In genomic region chr12:69751864-69752341, GRCm38 (mm10) we compare ENCODE assay signal across 8 mouse cellular contexts. TPM values are rescaled to one million over a fixed set of nuclear protein-coding genes. Genes with fewer than 3 reads are reported as not detected.
DNase-seq lines count a peak whose midpoint lies in the region; ATAC-seq lines count a peak whose summit lies in the region.
"Had no signal": no experiment of that assay in that cellular context is flagged by ENCODE, and none has a peak within 500 bp of the region (broad histone marks: within the 10 kb centered on the region; RNA-seq: fewer than 3 reads in every experiment).

No protein-coding gene starts in this region.

- no peaks in the 10 kb centered on the region for H3K9me3 ChIP-seq in liver, embryonic 13.5 days (replicated peaks)

- H3K27ac ChIP-seq in liver, embryonic 13.5 days, result no peak overlapping the region; the same call in 1 of the 2 replicates

- no peak overlapping the region for H3K9ac ChIP-seq in liver, embryonic 13.5 days

- H3K36me3 ChIP-seq in liver, embryonic 13.5 days, result no peaks in the 10 kb centered on the region

- no peak overlapping the region for H3K4me3 ChIP-seq in liver, embryonic 13.5 days (replicated peaks)
- H3K4me3 ChIP-seq: myocyte had no signal

- DNase-seq in WW6 (ENCODE audit: low read depth, low spot score), result peak; percentile 13
- DNase-seq in embryo, embryonic 10 days (ENCODE audit: low spot score), result peak; percentile 60
- peak; percentile 43 for DNase-seq in heart, postnatal 4 days
- no peak for DNase-seq in liver, embryonic 13.5 days
- DNase-seq in MN1 (ENCODE audit: low spot score), result no peak
- DNase-seq in layer of hippocampus, adult 9-11 months, result no peak
- DNase-seq in ovary, adult 18-20 months (ENCODE audit: low spot score), result no peak

- H3K27me3 ChIP-seq in liver, embryonic 13.5 days, result no peaks in the 10 kb centered on the region

- WGBS in liver, embryonic 13.5 days (ENCODE audit: insufficient replicate concordance), result 39% methylated on average over 10 of the region's 10 CpGs

- H3K4me1 ChIP-seq in liver, embryonic 13.5 days (replicated peaks), result peaks cover 42% of the 10 kb centered on the region

- 0 out of 2 replicates have a peak, but pooled peaks have one; percentile 32 for ATAC-seq in liver, embryonic 13.5 days (ENCODE audit: low read depth)

- no peak overlapping the region for H3K4me2 ChIP-seq in liver, embryonic 13.5 days

RNA-seq across cellular contexts. Expression of gene Atp5s, which starts 27.2 kb away (rescaled TPM):
- 10 to 100 TPM; 16.9 to 21.2 TPM for total RNA-seq in heart, postnatal 4 days (2021)
- polyA plus RNA-seq in liver, embryonic 13.5 days (2015; fragmentation: Nextera tagmentation; extraction: Ambion mirVana), result 21.1 and 21.2 TPM in 2 replicates

RNA-seq across cellular contexts. Expression of gene L2hgdh, which starts 27.2 kb away (rescaled TPM):
- total RNA-seq in heart, postnatal 4 days (2021), result 10 to 100 TPM; 23.5 to 23.8 TPM
- polyA plus RNA-seq in liver, embryonic 13.5 days (2015; fragmentation: Nextera tagmentation; extraction: Ambion mirVana), result 15.5 and 18.6 TPM in 2 replicates

RNA-seq across cellular contexts. Expression of gene Cdkl1, which starts 39.2 kb away (rescaled TPM):
- total RNA-seq in heart, postnatal 4 days (2021), result 10 to 100 TPM; 12.3 to 12.7 TPM
- polyA plus RNA-seq in liver, embryonic 13.5 days (2015; fragmentation: Nextera tagmentation; extraction: Ambion mirVana), result 1.3 and 1.8 TPM in 2 replicates

Comparison
In these comparisons a context has a peak if more than half of its experiments do, and no peak if none do; other contexts are left out.
1. DNase-seq: peak in WW6 (single experiment), embryo, embryonic 10 days (single experiment) and heart, postnatal 4 days (single experiment); none in liver, embryonic 13.5 days (single experiment), MN1 (single experiment), layer of hippocampus, adult 9-11 months (single experiment) and ovary, adult 18-20 months (single experiment).